Mouse (Mus musculus): Measurements from ENCODE around the gene Cdkn2d. TPM values are rescaled to one million over a fixed set of nuclear protein-coding genes. Genes with fewer than 3 reads are reported as not detected.
A peak's percentile ranks its signal among the peaks of the same experiment; 100 is the strongest.

Cdkn2d gene
- polyA plus RNA-seq (2012; rRNA removed): 98.6 and 107 TPM in 2 replicates

DNA sequence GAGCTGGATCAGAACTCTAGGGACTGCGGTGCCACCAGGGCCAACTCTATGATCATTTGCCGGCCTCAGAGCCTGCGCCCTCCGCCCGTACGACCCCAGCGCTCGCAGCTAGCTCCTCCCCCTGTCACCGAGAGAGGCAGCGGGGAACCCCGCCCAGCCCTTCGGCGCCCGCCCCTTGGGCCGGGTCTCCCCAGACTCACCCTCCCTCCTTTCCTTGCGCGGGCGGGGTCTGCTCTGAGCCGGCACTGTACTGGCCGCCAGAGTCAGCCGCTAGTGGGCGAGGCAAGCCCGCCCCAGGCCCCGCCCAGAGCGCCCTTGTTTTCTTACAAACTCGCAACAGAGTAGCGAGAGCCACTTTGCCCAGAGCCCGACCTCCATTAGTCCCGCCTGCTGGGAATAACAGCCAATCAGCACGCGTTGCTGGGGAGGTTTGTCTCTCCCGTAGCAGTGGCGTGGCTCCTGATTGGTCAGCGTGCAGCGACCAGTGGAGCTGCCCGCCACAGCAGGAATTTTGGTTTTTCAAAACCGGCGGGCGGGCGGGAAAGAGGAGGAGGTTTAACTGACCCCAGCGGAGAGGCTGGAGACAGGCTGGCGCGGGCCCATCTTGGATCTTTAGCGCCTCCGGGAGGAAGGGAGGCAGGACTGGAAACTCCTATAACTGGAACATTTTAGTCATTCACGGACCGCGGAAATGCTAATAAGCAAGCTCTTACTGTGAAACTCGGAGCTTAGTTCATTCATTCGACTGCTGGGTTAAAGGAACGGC lies at the start of gene Cdkn2d:
Cdkn2d (minus strand) TSS at position 386 of the 766 bp plus-strand sequence.
- 0 out of 2 replicates have a peak, but pooled peaks have one; percentile 3 for TF ChIP-seq CTCF (IDR thresholded peaks at IDR 0.05; ENCODE audit: control insufficient read depth, insufficient read depth, insufficient replicate concordance, low read depth, low read length)
- TF ChIP-seq POLR2A (IDR thresholded peaks at IDR 0.05; ENCODE audit: control insufficient read depth, low read depth, low read length): peak; percentile 46
- Histone ChIP-seq H3K36me3 (ENCODE audit: control insufficient read depth, insufficient read depth, low read length) (no peaks in the 10 kb centered on the region), H3K4me1 (ENCODE audit: control insufficient read depth, insufficient read depth, low read length) (peaks cover 21% of the 10 kb centered on the region), H3K27me3 (ENCODE audit: control insufficient read depth, insufficient read depth, low read length) (no peaks in the 10 kb centered on the region), H3K4me3 (ENCODE audit: control insufficient read depth, low read depth, low read length) (peak within 1 kb of the TSS; percentile 94), H3K27ac (ENCODE audit: control insufficient read depth, insufficient read depth, low read depth, low read length) (peak within 1 kb of the TSS; percentile 99)

DNA sequence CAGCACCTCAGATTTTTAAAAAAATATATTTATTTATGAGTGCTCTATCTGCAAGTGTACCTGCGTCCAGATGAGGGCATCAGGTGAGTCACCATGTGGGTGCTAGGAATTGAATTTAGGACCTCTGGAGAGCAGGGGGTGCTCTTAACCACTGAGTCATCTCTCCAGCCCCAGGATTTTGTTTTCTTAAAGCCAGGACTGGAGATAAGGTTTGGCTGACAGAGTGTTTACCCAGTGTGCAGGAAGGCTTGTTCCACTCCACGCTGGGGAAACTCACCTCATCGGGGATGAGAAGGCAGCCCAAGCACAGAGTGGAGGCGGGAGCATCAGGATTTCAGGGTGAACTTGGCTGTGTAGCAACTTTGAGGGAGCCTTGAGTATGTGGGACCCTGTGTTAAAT lies 49.2 kb upstream of the Cdkn2d start:
- no peaks in the 10 kb centered on the region for H3K36me3 ChIP-seq (ENCODE audit: control insufficient read depth, insufficient read depth, low read length)

DNA sequence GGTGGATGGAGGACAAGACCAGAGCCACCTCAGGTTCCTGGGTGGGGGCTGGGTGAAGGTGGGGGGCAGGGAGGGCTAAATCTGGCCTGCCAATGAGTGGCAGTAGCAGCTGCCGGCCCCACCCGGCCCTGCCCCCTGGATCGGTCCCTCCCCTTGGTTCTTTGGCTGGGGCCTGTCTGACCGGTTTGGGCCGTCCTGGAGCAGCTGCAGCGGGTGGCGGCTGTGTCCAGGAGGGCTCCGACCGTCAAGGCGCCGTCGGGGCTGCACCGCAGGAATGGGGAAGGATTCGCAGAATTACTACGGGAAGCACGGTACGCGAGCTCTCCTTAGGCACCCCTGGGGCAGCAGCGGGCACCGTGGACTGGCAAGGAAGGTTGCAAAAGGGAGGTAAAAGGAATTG lies 46.4 kb upstream of the Cdkn2d start:
- Histone ChIP-seq H3K4me3 (ENCODE audit: control insufficient read depth, low read depth, low read length) (no peak overlapping the region), H3K36me3 (ENCODE audit: control insufficient read depth, insufficient read depth, low read length) (no peaks in the 10 kb centered on the region), H3K27me3 (ENCODE audit: control insufficient read depth, insufficient read depth, low read length) (no peaks in the 10 kb centered on the region), H3K27ac (ENCODE audit: control insufficient read depth, insufficient read depth, low read depth, low read length) (no peak overlapping the region), H3K4me1 (ENCODE audit: control insufficient read depth, insufficient read depth, low read length) (peaks cover 4% of the 10 kb centered on the region)
- no peak for TF ChIP-seq CTCF (IDR thresholded peaks at IDR 0.05; ENCODE audit: control insufficient read depth, insufficient read depth, insufficient replicate concordance, low read depth, low read length)
- TF ChIP-seq POLR2A (IDR thresholded peaks at IDR 0.05; ENCODE audit: control insufficient read depth, low read depth, low read length): no peak

More for the DNA sequence above, 49.2 kb upstream of the Cdkn2d start:
- no peak overlapping the region for H3K4me3 ChIP-seq (ENCODE audit: control insufficient read depth, low read depth, low read length)
- no peak overlapping the region for H3K27ac ChIP-seq (ENCODE audit: control insufficient read depth, insufficient read depth, low read depth, low read length)
- no peak for TF ChIP-seq POLR2A (IDR thresholded peaks at IDR 0.05; ENCODE audit: control insufficient read depth, low read depth, low read length)
- no peak for TF ChIP-seq CTCF (IDR thresholded peaks at IDR 0.05; ENCODE audit: control insufficient read depth, insufficient read depth, insufficient replicate concordance, low read depth, low read length)
- no peaks in the 10 kb centered on the region for H3K27me3 ChIP-seq (ENCODE audit: control insufficient read depth, insufficient read depth, low read length)
- H3K4me1 ChIP-seq (ENCODE audit: control insufficient read depth, insufficient read depth, low read length): peaks cover 3% of the 10 kb centered on the region

DNA sequence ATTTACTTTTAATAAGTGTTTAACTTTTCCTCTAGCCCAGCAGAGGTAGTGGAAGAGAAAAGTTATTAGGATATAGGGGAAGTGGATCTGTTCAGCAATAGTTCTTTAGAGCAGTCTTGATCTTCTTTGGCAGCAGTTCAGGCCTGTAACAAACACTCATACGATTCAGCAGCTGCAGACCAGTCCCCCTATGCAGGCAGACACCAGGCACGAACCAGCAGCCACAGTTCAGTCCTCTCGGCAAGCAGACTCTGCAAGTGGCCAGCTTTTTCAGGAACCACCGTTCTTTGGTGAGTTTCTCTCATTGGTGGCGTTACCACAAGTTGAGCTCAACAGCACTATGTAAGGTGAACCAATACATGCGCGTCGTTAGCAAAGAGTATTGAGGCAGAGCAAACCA lies 45.3 kb upstream of the Cdkn2d start:
- no peak for TF ChIP-seq POLR2A (IDR thresholded peaks at IDR 0.05; ENCODE audit: control insufficient read depth, low read depth, low read length)
- no peak for TF ChIP-seq CTCF (IDR thresholded peaks at IDR 0.05; ENCODE audit: control insufficient read depth, insufficient read depth, insufficient replicate concordance, low read depth, low read length)

DNA sequence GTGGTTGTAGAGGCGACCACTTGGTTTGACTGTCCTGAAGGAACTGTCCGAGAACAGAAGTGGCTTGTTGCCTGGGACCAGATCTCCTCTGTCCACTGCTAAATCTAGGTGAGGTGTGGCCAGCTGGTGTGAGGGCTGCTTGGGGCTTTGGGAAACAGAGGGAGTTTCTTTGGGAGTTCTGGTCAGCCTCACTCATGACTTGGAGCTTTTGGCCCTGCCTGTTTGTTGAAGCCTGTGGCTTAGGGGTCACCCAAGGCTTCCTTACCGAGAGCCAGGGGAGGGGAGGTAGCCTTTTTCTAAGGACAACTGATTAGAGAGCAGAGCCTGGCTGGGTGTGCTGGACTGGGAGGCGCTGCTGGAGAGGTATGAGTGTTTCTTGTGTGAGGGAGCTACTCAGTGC lies 44.2 kb upstream of the Cdkn2d start:
- peaks cover 7% of the 10 kb centered on the region for H3K4me1 ChIP-seq (ENCODE audit: control insufficient read depth, insufficient read depth, low read length)
- no peaks in the 10 kb centered on the region for H3K27me3 ChIP-seq (ENCODE audit: control insufficient read depth, insufficient read depth, low read length)
- TF ChIP-seq POLR2A (IDR thresholded peaks at IDR 0.05; ENCODE audit: control insufficient read depth, low read depth, low read length): no peak
- TF ChIP-seq CTCF (IDR thresholded peaks at IDR 0.05; ENCODE audit: control insufficient read depth, insufficient read depth, insufficient replicate concordance, low read depth, low read length): no peak
- H3K27ac ChIP-seq (ENCODE audit: control insufficient read depth, insufficient read depth, low read depth, low read length): no peak overlapping the region
- no peaks in the 10 kb centered on the region for H3K36me3 ChIP-seq (ENCODE audit: control insufficient read depth, insufficient read depth, low read length)
- H3K4me3 ChIP-seq (ENCODE audit: control insufficient read depth, low read depth, low read length): no peak overlapping the region

More for the DNA sequence above, 45.3 kb upstream of the Cdkn2d start:
- Histone ChIP-seq H3K4me3 (ENCODE audit: control insufficient read depth, low read depth, low read length) (no peak overlapping the region), H3K27ac (ENCODE audit: control insufficient read depth, insufficient read depth, low read depth, low read length) (no peak overlapping the region), H3K36me3 (ENCODE audit: control insufficient read depth, insufficient read depth, low read length) (no peaks in the 10 kb centered on the region), H3K4me1 (ENCODE audit: control insufficient read depth, insufficient read depth, low read length) (peaks cover 7% of the 10 kb centered on the region), H3K27me3 (ENCODE audit: control insufficient read depth, insufficient read depth, low read length) (no peaks in the 10 kb centered on the region)

DNA sequence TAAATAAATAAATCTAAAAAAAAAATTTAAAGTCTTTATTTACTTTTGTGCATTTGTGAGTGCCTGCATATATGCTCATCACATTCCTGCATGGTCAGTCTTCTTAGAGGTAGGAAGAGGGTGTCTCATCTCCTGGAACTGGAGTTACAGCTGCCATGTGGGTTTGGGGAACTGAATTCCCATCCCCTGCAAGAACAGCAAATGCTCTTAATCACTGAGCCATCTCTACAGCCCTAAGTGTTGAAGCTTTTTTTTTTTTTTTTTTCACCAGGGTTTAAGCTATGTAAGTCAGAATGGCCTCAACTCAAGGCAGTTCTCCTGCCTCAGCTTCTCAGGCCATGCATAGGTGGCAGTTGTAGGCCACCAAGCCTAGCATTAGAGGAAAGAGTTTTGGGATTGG lies 43.5 kb upstream of the Cdkn2d start:
- TF ChIP-seq POLR2A (IDR thresholded peaks at IDR 0.05; ENCODE audit: control insufficient read depth, low read depth, low read length) (no peak), CTCF (IDR thresholded peaks at IDR 0.05; ENCODE audit: control insufficient read depth, insufficient read depth, insufficient replicate concordance, low read depth, low read length) (no peak)
- no peaks in the 10 kb centered on the region for H3K27me3 ChIP-seq (ENCODE audit: control insufficient read depth, insufficient read depth, low read length)
- H3K27ac ChIP-seq (ENCODE audit: control insufficient read depth, insufficient read depth, low read depth, low read length): no peak overlapping the region
- H3K36me3 ChIP-seq (ENCODE audit: control insufficient read depth, insufficient read depth, low read length): no peaks in the 10 kb centered on the region
- peaks cover 7% of the 10 kb centered on the region for H3K4me1 ChIP-seq (ENCODE audit: control insufficient read depth, insufficient read depth, low read length)
- H3K4me3 ChIP-seq (ENCODE audit: control insufficient read depth, low read depth, low read length): no peak overlapping the region

DNA sequence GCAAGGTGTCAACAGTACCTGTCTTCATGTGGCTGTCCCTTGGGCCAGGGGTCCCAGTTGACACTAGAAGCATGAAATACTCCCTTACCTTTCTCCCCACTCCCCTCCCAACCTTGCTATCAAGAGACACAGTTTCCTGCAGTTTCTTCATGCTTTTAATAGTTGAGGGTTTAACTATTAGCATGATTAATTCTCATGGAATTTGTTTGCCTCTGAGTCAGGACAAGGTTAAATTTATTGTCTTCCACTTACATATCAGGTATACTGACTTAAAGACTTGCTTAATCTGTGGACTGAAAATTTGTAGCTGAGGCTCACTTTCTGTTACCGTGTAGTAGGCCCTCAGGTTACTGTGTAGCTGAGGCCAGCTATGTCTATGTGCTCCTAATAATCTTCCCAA lies 42.3 kb upstream of the Cdkn2d start:
- Histone ChIP-seq H3K36me3 (ENCODE audit: control insufficient read depth, insufficient read depth, low read length) (no peaks in the 10 kb centered on the region), H3K4me1 (ENCODE audit: control insufficient read depth, insufficient read depth, low read length) (peaks cover 10% of the 10 kb centered on the region), H3K27ac (ENCODE audit: control insufficient read depth, insufficient read depth, low read depth, low read length) (no peak overlapping the region), H3K4me3 (ENCODE audit: control insufficient read depth, low read depth, low read length) (no peak overlapping the region), H3K27me3 (ENCODE audit: control insufficient read depth, insufficient read depth, low read length) (no peaks in the 10 kb centered on the region)
- no peak for TF ChIP-seq CTCF (IDR thresholded peaks at IDR 0.05; ENCODE audit: control insufficient read depth, insufficient read depth, insufficient replicate concordance, low read depth, low read length)
- TF ChIP-seq POLR2A (IDR thresholded peaks at IDR 0.05; ENCODE audit: control insufficient read depth, low read depth, low read length): no peak

All from testis, adult 2 months (tissue).